Mouse (Mus musculus) ES-Bruce4 (cell line): ENCODE measurements around the gene Cep63. TPM values are rescaled to one million over a fixed set of nuclear protein-coding genes. Genes with fewer than 3 reads are reported as not detected.

Experiments used
- H3K27ac ChIP-seq: 2 replicates; pipeline ENCODE4 v1.5.1; 2012; ENCODE audit warnings: low read length, inconsistent platforms; ENCODE audit not compliant: insufficient read depth
- H3K27me3 ChIP-seq: 2 replicates; pipeline ENCODE4 v1.6.1; 2012; ENCODE audit warnings: mild to moderate bottlenecking, low read length, inconsistent platforms; ENCODE audit not compliant: control insufficient read depth, poor library complexity, insufficient read depth, severe bottlenecking
- H3K36me3 ChIP-seq: 2 replicates; pipeline ENCODE4 v1.6.1; 2012; ENCODE audit warnings: inconsistent platforms, mild to moderate bottlenecking, low read length, moderate library complexity; ENCODE audit not compliant: control insufficient read depth, poor library complexity, insufficient read depth, severe bottlenecking
- H3K4me1 ChIP-seq: one replicate; pipeline ENCODE4 v1.8.1; 2011; ENCODE audit warnings: low read length; ENCODE audit not compliant: control insufficient read depth, insufficient read depth
- H3K4me3 ChIP-seq: 2 replicates; pipeline ENCODE4 v1.5.1; 2011; ENCODE audit warnings: low read depth, mild to moderate bottlenecking, low read length
- H3K9ac ChIP-seq: 2 replicates; pipeline ENCODE4 v1.6.1; 2012; ENCODE audit warnings: low read depth, mild to moderate bottlenecking, inconsistent platforms; ENCODE audit not compliant: poor library complexity, severe bottlenecking
- H3K9me3 ChIP-seq: replicated peaks from 2 replicates; pipeline ENCODE4 v1.6.1; 2012; ENCODE audit warnings: mild to moderate bottlenecking, low read length, inconsistent platforms; ENCODE audit not compliant: control insufficient read depth, poor library complexity, insufficient read depth, severe bottlenecking
- CTCF ChIP-seq: IDR thresholded peaks from one replicate; pipeline ENCODE4 v1.8.1; 2011; ENCODE audit warnings: low read depth, low read length
- EP300 ChIP-seq: IDR thresholded peaks from 2 replicates; pipeline ENCODE4 v1.6.1; 2011; ENCODE audit warnings: low read depth, low read length; ENCODE audit not compliant: insufficient read depth
- POLR2A ChIP-seq: IDR thresholded peaks from one replicate; pipeline ENCODE4 v1.8.1; 2011; ENCODE audit warnings: low read length; ENCODE audit not compliant: insufficient read depth
- polyA plus RNA-seq: library from polyadenylated mRNA; stranded (reverse); fragments of >200 nt; gene quantifications from 2 replicates; pipeline ENCODE4 v1.2.4, GENCODE M21; 2011; ENCODE audit warnings: low read depth; ENCODE audit not compliant: missing spikeins, insufficient read depth, insufficient read length

The Cep63 gene
- polyA plus RNA-seq, 1 experiment: 20.9 TPM

DNA sequence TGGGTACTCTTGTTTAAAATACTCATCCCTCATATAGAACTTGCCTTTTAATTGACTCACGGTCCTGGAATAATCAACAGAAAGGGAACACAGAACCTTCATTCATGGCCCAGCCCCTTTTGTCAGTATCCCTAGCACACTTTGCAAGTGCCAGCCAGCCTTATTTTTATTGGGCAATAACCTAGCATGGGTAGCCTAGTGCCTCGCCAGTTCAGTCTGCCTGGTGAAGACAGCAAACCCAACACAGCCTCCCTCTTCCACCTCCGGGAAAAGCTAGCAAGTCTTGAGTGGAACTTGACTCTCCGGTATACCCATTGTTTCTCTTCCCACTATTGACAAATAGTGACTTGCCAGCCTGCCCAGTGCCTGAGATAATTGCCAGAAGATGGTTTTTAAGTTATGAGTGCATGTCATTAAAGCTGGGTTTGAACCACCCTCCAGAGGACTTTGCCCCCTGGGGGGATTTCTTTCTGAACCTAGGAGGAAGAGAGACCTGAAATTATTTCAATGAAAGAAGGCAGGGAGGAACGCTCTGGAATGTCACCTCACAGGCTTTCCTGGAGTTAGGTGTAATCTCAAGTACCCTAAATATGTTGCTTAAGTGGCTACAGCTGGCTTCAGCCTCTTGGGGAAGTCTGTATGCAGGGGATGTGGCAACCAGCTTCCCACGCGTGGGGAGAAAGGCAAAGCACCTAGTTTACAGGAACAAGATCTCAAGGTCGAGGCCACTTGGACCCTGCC is 30.2 kb upstream of the Cep63 start:
- Histone ChIP-seq H3K36me3 (no peaks in the 10 kb centered on the region), H3K4me1 (no peaks in the 10 kb centered on the region), H3K27me3 (no peaks in the 10 kb centered on the region), H3K9ac (no peak overlapping the region), H3K27ac (no peak overlapping the region), H3K9me3 (no peaks in the 10 kb centered on the region), H3K4me3 (no peak overlapping the region)
- TF ChIP-seq EP300 (no peak), CTCF (no peak), POLR2A (no peak)

DNA sequence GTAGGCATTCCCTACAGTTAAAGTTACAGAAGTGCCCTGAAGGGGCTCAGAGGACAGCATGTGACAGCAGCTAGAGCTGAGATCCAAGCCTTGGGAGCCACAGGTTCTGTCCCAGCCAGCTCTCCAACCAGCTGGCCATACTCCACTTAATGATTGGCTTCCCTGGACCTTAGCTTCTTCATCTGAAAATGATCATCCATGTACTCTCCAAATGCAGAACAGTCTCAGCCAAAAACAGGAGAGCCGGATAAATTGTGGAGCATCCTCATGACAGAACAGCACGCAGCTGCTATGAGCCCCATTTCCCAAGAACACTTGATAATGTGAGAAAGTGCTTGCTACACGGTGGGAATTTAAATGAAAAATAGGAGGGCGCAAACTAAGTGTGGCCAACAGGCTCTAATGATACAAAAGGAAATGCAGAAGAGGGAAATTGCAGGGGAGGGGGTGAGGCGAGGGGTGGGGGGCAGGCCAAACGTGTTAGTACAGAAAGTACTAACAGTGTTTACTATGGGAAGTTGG is 24.9 kb upstream of the Cep63 start:
- Histone ChIP-seq H3K27ac (no peak overlapping the region), H3K27me3 (no peaks in the 10 kb centered on the region), H3K36me3 (no peaks in the 10 kb centered on the region), H3K4me1 (no peaks in the 10 kb centered on the region), H3K4me3 (no peak overlapping the region), H3K9me3 (no peaks in the 10 kb centered on the region), H3K9ac (no peak overlapping the region)
- TF ChIP-seq POLR2A: no peak
- no peak for TF ChIP-seq CTCF
- no peak for TF ChIP-seq EP300

DNA sequence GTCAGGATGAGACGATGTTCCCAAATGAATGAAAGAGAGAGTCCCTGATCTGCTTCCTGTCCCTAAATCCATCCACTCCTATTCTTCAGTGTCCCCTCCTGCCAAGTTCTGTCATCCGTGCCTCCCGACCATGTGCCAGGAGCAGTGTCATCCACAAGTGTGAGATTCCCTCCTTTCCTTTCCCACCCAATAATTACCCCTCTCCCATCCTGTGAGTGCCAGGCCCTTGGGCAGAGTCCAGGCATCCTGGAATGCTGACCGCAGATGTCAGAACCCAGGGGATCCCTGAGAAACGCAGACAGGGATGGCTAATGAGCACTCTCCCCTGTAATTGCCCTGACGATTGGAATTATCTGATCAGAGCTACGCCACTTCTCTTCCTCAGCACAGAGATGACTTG is 24.3 kb upstream of the Cep63 start:
- no peak for TF ChIP-seq CTCF
- no peak for TF ChIP-seq EP300
- no peak for TF ChIP-seq POLR2A
- no peak overlapping the region for H3K9ac ChIP-seq
- no peak overlapping the region for H3K4me3 ChIP-seq
- no peaks in the 10 kb centered on the region for H3K27me3 ChIP-seq
- no peak overlapping the region for H3K27ac ChIP-seq
- H3K9me3 ChIP-seq: no peaks in the 10 kb centered on the region
- H3K36me3 ChIP-seq: no peaks in the 10 kb centered on the region
- H3K4me1 ChIP-seq: no peaks in the 10 kb centered on the region

DNA sequence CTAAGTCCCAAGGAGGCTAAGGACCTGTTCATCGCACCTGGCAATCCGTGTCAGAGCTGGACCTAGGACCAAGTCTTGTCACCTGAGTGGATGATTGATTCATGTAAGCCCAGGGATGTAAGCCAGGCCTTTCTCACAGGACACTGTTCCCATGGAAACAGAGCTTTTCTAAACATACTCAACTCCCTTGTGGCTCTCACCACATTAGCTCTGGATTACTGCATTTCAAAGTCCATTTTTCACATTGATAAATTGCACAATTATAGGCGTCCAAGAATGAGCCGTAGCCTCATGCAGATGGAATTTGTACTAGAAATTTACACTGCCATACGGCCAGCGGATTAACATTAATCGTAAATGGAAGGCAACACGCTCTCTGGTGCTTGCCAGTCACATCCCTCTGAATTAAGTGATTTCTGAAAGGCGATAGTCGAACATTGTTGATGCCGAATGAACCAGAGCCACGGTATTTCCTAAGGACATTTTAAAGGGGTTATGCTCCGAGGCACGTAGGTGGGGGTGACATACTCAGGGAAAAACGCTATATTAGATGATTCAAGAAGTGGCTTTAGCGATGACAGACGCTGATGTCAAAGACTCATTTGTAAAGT is 23.7 kb upstream of the Cep63 start:
- H3K36me3 ChIP-seq: no peaks in the 10 kb centered on the region
- no peaks in the 10 kb centered on the region for H3K4me1 ChIP-seq
- H3K9ac ChIP-seq: no peak overlapping the region
- H3K27me3 ChIP-seq: no peaks in the 10 kb centered on the region
- TF ChIP-seq CTCF (no peak), POLR2A (no peak), EP300 (no peak)
- H3K4me3 ChIP-seq: no peak overlapping the region
- no peak overlapping the region for H3K27ac ChIP-seq
- no peaks in the 10 kb centered on the region for H3K9me3 ChIP-seq

DNA sequence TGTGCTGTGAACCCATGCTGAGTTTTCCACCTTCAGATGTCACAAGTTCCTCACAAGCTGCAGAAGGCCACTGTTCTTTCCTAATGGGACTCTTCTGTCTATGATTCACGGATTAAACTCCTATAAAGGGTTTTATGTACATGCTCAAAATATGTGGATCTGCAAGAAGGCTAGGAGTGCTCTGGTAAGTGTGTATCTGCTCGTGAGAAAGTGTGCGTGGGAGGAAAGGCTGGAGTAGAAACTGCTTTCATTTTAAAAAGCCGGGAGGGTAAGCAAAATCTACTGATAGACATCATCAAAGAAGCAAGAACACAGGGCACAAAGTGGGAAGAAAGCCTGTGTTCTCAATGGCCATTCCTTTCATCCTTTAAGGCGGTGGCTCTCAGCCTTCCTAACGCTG is 20.7 kb upstream of the Cep63 start:
- H3K36me3 ChIP-seq: no peaks in the 10 kb centered on the region
- no peak overlapping the region for H3K9ac ChIP-seq
- no peaks in the 10 kb centered on the region for H3K4me1 ChIP-seq
- no peak overlapping the region for H3K27ac ChIP-seq
- no peaks in the 10 kb centered on the region for H3K27me3 ChIP-seq
- no peak for TF ChIP-seq EP300
- TF ChIP-seq POLR2A: no peak
- TF ChIP-seq CTCF: no peak
- no peak overlapping the region for H3K4me3 ChIP-seq
- H3K9me3 ChIP-seq: no peaks in the 10 kb centered on the region

DNA sequence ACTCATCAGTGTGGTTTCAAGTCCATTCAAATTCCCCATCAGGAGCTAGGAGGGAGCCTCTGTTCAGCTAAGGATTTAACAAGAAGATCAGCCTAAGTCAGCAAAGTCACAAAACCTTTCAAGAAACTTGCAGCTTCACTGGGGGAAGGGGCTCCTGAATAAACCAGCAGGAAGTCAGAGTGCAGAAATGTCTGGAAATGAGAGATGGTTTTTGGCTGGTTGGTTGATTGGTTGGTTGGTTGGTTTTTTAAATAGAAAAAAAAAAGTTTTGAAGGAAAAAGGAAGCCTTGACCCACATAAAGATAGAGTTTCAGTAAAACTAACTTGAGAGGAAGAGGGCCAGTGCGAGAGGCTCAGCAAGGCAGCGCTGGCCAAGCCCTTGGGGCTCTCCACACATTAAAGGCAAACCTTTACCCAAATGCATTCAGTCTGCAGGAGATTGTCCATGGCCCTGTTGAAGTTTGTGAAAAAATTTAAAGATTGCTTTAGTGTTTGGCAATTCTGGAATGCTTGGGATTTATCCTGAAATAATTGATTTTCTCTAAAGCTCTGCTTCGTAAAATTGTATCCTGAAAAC is 18.9 kb upstream of the Cep63 start:
- Histone ChIP-seq H3K27me3 (no peaks in the 10 kb centered on the region), H3K4me3 (no peak overlapping the region), H3K36me3 (no peaks in the 10 kb centered on the region), H3K27ac (no peak overlapping the region), H3K9me3 (no peaks in the 10 kb centered on the region), H3K9ac (no peak overlapping the region), H3K4me1 (no peaks in the 10 kb centered on the region)
- TF ChIP-seq CTCF: no peak
- no peak for TF ChIP-seq POLR2A
- no peak for TF ChIP-seq EP300
